Mouse (Mus musculus): ENCODE data around the gene Gcsam. TPM values are rescaled to one million over a fixed set of nuclear protein-coding genes. Genes with fewer than 3 reads are reported as not detected.

The Gcsam gene
- polyA plus RNA-seq, 1 experiment: not detected

DNA sequence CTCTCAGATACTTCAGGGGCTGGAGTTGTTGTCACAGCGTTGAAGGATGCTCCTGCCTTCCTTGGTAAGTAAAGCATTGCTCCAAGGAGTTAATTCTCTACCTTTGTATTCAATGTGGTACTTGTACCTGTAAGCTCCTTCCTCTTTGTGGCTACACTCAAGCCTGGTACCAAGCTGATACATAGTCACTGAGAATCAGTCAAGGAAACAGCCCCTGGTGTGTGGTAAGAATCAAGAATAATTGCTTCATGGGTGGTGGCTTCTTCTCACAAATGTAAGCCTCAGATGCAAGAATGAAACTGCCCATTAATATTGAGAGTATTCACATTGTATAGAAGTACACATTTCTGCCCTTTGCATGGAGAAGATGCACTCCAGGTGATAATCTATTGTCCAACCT, 5.8 kb downstream of the Gcsam start:
- no peak for TF ChIP-seq POLR2A (IDR thresholded peaks at IDR 0.05; ENCODE audit: insufficient read depth, low read depth, low read length)
- no peak for TF ChIP-seq CTCF (IDR thresholded peaks at IDR 0.05; ENCODE audit: insufficient read depth, low read depth, low read length)
- no peaks in the 10 kb centered on the region for H3K4me1 ChIP-seq (ENCODE audit: control insufficient read depth, insufficient read depth, low read length)
- H3K27ac ChIP-seq (ENCODE audit: insufficient read depth, low read depth, low read length): no peak overlapping the region
- 90% methylated on average over 1 of the region's 1 CpGs for WGBS
- no peak overlapping the region for H3K4me3 ChIP-seq (ENCODE audit: insufficient read depth, low read depth, low read length)

DNA sequence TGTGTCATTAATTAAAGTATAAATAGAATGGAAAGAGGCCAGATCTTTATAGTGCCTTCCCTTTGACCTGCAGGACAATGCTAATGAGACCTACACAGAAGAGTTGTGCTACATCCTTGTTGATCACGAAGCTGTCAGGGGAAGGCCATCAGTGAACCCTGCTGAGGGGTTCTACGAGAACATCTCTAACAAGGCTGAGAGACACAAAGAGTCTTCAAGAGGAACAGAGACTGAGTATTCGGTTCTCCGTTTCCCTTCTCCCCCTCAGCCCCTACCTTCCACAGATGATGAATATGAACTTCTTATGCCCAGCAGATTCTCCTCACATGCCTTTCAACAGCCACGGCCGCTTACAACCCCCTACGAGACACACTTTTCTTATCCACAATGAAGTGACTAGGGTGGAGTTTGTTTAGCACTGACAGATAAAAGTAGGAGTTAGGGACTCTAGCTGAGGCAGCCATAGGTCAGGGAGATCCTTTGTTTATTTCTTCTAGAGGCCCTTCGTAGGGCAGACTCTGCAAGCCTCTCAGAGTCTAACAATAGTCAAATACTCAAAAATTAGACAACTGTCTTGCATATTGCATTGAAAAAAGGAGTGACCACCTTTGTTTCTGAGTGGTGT, 9.7 kb downstream of the Gcsam start:
- H3K27ac ChIP-seq (ENCODE audit: insufficient read depth, low read depth, low read length): no peak overlapping the region
- TF ChIP-seq CTCF (IDR thresholded peaks at IDR 0.05; ENCODE audit: insufficient read depth, low read depth, low read length) (no peak), POLR2A (IDR thresholded peaks at IDR 0.05; ENCODE audit: insufficient read depth, low read depth, low read length) (no peak)
- no peak overlapping the region for H3K4me3 ChIP-seq (ENCODE audit: insufficient read depth, low read depth, low read length)
- H3K4me1 ChIP-seq (ENCODE audit: control insufficient read depth, insufficient read depth, low read length): no peaks in the 10 kb centered on the region
- WGBS: 87% methylated on average over 8 of the region's 8 CpGs

DNA sequence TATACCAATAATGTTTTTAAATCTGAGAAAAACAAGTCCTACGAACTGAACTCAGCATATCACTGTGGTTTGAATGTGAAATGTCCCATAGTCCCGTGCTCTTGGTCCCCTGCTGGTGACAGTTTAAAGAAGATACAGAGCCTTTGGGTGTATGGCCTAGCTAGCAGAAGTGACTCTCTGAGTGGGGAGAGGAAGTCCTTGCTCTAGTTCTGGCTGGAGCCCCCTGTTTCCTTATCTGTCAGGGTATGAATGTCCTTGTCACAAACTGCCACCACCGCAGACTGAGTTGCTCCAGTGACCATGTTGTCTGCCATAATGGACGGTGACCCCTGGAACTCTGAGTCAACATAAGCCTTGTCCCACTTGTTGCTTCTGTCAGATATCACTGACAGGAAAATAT, 13.1 kb downstream of the Gcsam start:
- 94% methylated on average over 4 of the region's 4 CpGs for WGBS
- Histone ChIP-seq H3K4me1 (ENCODE audit: control insufficient read depth, insufficient read depth, low read length) (no peaks in the 10 kb centered on the region), H3K4me3 (ENCODE audit: insufficient read depth, low read depth, low read length) (no peak overlapping the region), H3K27ac (ENCODE audit: insufficient read depth, low read depth, low read length) (no peak overlapping the region)
- TF ChIP-seq POLR2A (IDR thresholded peaks at IDR 0.05; ENCODE audit: insufficient read depth, low read depth, low read length) (no peak), CTCF (IDR thresholded peaks at IDR 0.05; ENCODE audit: insufficient read depth, low read depth, low read length) (no peak)

DNA sequence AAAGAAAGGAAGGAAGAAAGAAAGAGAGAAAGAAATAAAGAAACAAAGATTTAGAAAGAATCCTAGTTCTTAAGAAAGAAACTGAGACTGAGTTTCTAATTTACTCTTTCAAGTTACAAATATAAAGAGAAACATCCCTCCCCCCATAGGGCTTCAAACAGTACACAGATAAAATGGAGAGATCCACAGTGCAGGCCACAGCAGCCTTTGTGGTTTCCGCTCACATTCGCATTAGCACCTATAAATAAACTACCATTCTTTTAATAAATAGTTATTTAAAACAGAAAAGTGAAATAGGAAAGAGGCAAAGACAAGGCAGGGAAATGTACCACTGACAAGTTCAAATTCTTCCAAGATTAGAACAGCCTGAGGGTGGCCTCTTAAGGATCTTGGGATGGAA, 14.6 kb downstream of the Gcsam start:
- Histone ChIP-seq H3K27ac (ENCODE audit: insufficient read depth, low read depth, low read length) (no peak overlapping the region), H3K4me3 (ENCODE audit: insufficient read depth, low read depth, low read length) (no peak overlapping the region), H3K4me1 (ENCODE audit: control insufficient read depth, insufficient read depth, low read length) (peaks cover 3% of the 10 kb centered on the region; the same call in 1 of the 2 replicates)
- 78% methylated on average over 2 of the region's 2 CpGs for WGBS
- no peak for TF ChIP-seq POLR2A (IDR thresholded peaks at IDR 0.05; ENCODE audit: insufficient read depth, low read depth, low read length)
- no peak for TF ChIP-seq CTCF (IDR thresholded peaks at IDR 0.05; ENCODE audit: insufficient read depth, low read depth, low read length)

DNA sequence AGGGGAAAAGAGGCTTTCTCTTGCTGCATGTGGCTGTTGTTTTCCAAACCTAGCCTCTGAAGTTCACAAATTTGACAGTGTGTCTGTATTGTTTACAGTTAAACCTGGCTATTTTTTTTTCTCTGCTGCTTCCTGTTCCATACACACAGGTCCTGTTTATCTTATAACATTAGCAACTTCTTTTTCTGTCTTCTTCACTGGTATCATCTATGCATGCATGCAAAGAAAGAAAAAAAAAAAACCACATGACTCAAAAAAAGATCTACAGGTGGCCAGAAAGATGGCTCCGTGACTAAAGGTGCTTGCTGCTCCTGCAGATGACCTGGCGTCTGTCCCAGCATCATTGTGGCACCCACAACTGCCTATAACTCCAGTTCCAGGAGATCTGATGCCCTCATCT, 15.2 kb downstream of the Gcsam start:
- Histone ChIP-seq H3K27ac (ENCODE audit: insufficient read depth, low read depth, low read length) (no peak overlapping the region), H3K4me1 (ENCODE audit: control insufficient read depth, insufficient read depth, low read length) (peaks cover 3% of the 10 kb centered on the region; the same call in 1 of the 2 replicates), H3K4me3 (ENCODE audit: insufficient read depth, low read depth, low read length) (no peak overlapping the region)
- 88% methylated on average over 2 of the region's 2 CpGs for WGBS
- TF ChIP-seq CTCF (IDR thresholded peaks at IDR 0.05; ENCODE audit: insufficient read depth, low read depth, low read length) (no peak), POLR2A (IDR thresholded peaks at IDR 0.05; ENCODE audit: insufficient read depth, low read depth, low read length) (no peak)

DNA sequence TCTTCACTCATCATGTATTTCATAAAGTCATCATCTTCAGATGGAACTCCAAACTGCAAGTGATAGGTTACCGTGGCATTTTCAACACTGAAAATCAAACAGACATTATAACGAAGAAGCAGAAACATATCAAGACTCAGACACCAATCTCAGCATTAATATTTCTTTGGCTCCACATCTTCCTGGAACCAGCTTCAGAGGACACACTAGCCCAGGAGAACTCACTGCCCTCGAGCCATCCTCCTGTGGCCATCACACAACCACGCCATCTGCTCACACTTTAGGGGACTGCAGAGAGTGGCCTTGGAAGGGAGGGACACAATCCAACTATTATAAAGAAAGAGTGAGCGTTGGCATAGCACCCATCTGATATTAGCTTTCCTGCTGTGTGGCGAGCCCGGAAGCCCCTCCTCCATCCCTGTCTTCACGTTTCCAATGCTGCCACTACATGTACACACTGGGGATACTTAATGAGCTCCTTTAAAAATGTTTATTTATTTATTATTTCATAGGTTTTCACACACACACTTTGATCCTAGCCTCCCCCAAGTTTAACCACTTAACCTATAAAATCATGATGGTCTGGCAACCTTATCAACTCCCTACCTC, 19.4 kb downstream of the Gcsam start:
- Histone ChIP-seq H3K4me1 (ENCODE audit: control insufficient read depth, insufficient read depth, low read length) (peaks cover 3% of the 10 kb centered on the region; the same call in 1 of the 2 replicates), H3K27ac (ENCODE audit: insufficient read depth, low read depth, low read length) (no peak overlapping the region), H3K4me3 (ENCODE audit: insufficient read depth, low read depth, low read length) (no peak overlapping the region)
- TF ChIP-seq POLR2A (IDR thresholded peaks at IDR 0.05; ENCODE audit: insufficient read depth, low read depth, low read length): no peak
- WGBS: 69% methylated on average over 8 of the region's 8 CpGs

DNA sequence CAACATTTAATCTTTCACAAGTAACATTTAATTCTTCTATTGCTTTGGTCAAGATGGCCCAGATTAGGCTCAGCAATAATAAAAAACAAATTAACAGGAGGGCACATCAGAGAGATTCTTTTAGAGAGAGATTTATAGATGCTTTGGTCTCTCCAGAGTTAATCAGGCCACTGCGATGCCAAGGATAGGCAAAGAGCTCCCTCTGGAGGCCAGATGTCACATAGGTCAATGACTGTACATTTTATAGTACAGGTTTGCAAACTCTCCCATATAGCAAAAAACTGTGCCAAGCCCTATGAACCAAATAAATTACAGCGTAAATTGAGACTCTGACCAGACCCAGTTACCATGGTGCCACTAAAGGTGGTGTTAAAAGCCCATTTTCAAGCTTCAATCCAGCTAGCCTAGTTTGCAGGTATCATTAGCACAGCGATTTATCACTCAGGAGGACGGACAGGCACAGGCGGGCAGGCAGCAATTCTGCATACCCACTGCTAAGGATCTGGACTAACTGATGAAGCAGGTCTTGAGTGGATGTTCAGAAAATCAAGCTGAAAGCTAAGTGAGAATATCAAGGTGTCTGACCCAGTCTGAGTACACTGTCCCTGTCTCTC, 20.3 kb downstream of the Gcsam start:
- no peak overlapping the region for H3K4me3 ChIP-seq (ENCODE audit: insufficient read depth, low read depth, low read length)
- no peak overlapping the region for H3K27ac ChIP-seq (ENCODE audit: insufficient read depth, low read depth, low read length)
- WGBS: 59% methylated on average over 5 of the region's 5 CpGs
- TF ChIP-seq CTCF (IDR thresholded peaks at IDR 0.05; ENCODE audit: insufficient read depth, low read depth, low read length) (no peak), POLR2A (IDR thresholded peaks at IDR 0.05; ENCODE audit: insufficient read depth, low read depth, low read length) (no peak)
- H3K4me1 ChIP-seq (ENCODE audit: control insufficient read depth, insufficient read depth, low read length): peaks cover 3% of the 10 kb centered on the region; the same call in 1 of the 2 replicates

DNA sequence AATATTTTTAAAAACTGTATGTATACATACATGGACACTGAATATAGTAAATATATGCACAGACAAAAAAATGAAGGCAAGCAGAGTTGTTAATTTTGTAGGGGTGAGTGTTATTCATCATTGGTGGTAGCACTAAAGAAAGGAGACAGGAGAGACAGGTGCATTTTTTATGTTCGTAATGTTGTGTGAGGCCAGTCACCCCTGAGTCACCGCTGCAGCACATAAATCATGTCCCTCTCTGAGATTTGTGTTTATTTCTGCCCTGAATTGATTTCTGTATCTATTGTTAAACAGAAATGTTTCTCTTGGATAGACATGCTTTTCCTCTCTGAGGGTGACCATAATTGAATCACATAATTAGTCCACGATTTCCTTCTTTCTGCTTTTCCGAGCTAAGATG, 22.2 kb downstream of the Gcsam start:
- 81% methylated on average over 4 of the region's 4 CpGs for WGBS
- H3K27ac ChIP-seq (ENCODE audit: insufficient read depth, low read depth, low read length): no peak overlapping the region
- no peak overlapping the region for H3K4me3 ChIP-seq (ENCODE audit: insufficient read depth, low read depth, low read length)
- TF ChIP-seq POLR2A (IDR thresholded peaks at IDR 0.05; ENCODE audit: insufficient read depth, low read depth, low read length) (no peak), CTCF (IDR thresholded peaks at IDR 0.05; ENCODE audit: insufficient read depth, low read depth, low read length) (no peak)
- H3K4me1 ChIP-seq (ENCODE audit: control insufficient read depth, insufficient read depth, low read length): peaks cover 3% of the 10 kb centered on the region; the same call in 1 of the 2 replicates

DNA sequence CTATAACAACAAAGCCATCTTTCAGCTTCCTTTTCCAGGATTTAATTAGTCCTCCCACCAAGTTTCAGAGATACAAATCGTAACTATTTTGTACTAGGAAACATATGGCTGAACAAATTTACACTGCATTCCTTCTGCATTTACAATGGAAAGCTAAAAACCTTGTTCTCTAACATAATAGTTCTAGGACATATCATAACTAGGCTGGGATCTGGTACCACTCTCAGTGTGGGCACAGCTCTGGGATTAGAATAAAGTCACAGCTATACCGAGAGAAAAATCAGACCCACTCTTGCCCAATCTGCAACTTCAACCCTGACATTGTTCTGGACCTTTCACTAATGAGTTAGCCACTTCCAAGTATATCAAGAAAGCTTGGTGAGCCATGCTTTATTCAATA, 25.6 kb downstream of the Gcsam start:
- Histone ChIP-seq H3K27ac (ENCODE audit: insufficient read depth, low read depth, low read length) (no peak overlapping the region), H3K4me1 (ENCODE audit: control insufficient read depth, insufficient read depth, low read length) (no peaks in the 10 kb centered on the region), H3K4me3 (ENCODE audit: insufficient read depth, low read depth, low read length) (no peak overlapping the region)
- TF ChIP-seq CTCF (IDR thresholded peaks at IDR 0.05; ENCODE audit: insufficient read depth, low read depth, low read length) (no peak), POLR2A (IDR thresholded peaks at IDR 0.05; ENCODE audit: insufficient read depth, low read depth, low read length) (no peak)
- 72% methylated on average over 2 of the region's 2 CpGs for whole genome bisulfite sequencing
